Mouse (Mus musculus) embryo, embryonic 11.5 days (tissue): ENCODE results near the gene Wwc2.

Source experiments
- DNase-seq: peaks from one replicate; pipeline ENCODE4 v3.0.0-alpha.2; 2012; ENCODE audit warnings: low read depth, low spot score

The Wwc2 gene

GRCm38 (mm10) chr8:47905256-47905655 is 85.5 kb downstream of the Wwc2 start:
- no peak for DNase-seq

GRCm38 (mm10) chr8:47904004-47904403 is 86.7 kb downstream of the Wwc2 start:
- DNase-seq: no peak

- DNase-seq: no peak
Observed at GRCm38 (mm10) chr8:47902704-47903103, 88.0 kb downstream of the Wwc2 start.

GRCm38 (mm10) chr8:47900361-47900760 is 90.4 kb downstream of the Wwc2 start:
- DNase-seq: no peak

- DNase-seq: no peak
Observed at GRCm38 (mm10) chr8:47899891-47900290, 90.8 kb downstream of the Wwc2 start.

GRCm38 (mm10) chr8:47892419-47892818 is 98.3 kb downstream of the Wwc2 start:
- DNase-seq: no peak

- DNase-seq: no peak
Observed at GRCm38 (mm10) chr8:47891641-47892040, 99.1 kb downstream of the Wwc2 start.

GRCm38 (mm10) chr8:47890814-47891210 is 99.9 kb downstream of the Wwc2 start:
- DNase-seq: no peak

GRCm38 (mm10) chr8:47889936-47890813 is 100.5 kb downstream of the Wwc2 start:
- DNase-seq: no peak

- DNase-seq: no peak
Observed at GRCm38 (mm10) chr8:47888841-47889570, 101.7 kb downstream of the Wwc2 start.

GRCm38 (mm10) chr8:47884306-47884705 is 106.4 kb downstream of the Wwc2 start:
- DNase-seq: no peak

- no peak for DNase-seq
Observed at GRCm38 (mm10) chr8:47883739-47884138, 107.0 kb downstream of the Wwc2 start.

- no peak for DNase-seq
Observed at GRCm38 (mm10) chr8:47878516-47878915, 112.2 kb downstream of the Wwc2 start.

GRCm38 (mm10) chr8:47875865-47876264 is 114.9 kb downstream of the Wwc2 start:
- no peak for DNase-seq

GRCm38 (mm10) chr8:47874497-47875178 is 116.1 kb downstream of the Wwc2 start:
- no peak for DNase-seq

GRCm38 (mm10) chr8:47872361-47873107 is 118.2 kb downstream of the Wwc2 start:
- peak; percentile 42 for DNase-seq

GRCm38 (mm10) chr8:47867067-47867466 is 123.7 kb downstream of the Wwc2 start:
- DNase-seq: peak; percentile 64

- no peak for DNase-seq
Observed at GRCm38 (mm10) chr8:47866568-47866967, 124.2 kb downstream of the Wwc2 start.

- DNase-seq: no peak
Observed at GRCm38 (mm10) chr8:47859259-47859658, 131.5 kb downstream of the Wwc2 start.

- DNase-seq: no peak
Observed at GRCm38 (mm10) chr8:47853356-47853755, 137.4 kb downstream of the Wwc2 start.

- DNase-seq: no peak
Observed at GRCm38 (mm10) chr8:47852737-47853136, 138.0 kb downstream of the Wwc2 start.
